Mouse (Mus musculus) stomach, embryonic 16.5 days (tissue): ENCODE measurements at regions not wholly inside any gene's neighbourhood (a gene's known extent, or its start where the extent isn't known, plus 50 kb on each side); places are given as distances from the start of the nearest gene placed in this dataset.
A peak's percentile ranks its signal among the peaks of the same experiment; 100 is the strongest.

Experiments used
- ATAC-seq: fragments of 200-750 bp; cut with Nextera tagmentation; 2 replicates; pipeline ENCODE4 v1.8.0; 2017; ENCODE audit warnings: moderate number of reproducible peaks, moderate TSS enrichment; ENCODE audit not compliant: insufficient read depth, low FRiP score
- H3K27ac ChIP-seq: fragments of 300-500 bp; sonication (generic); 2 replicates; pipeline ENCODE4 v1.5.1; 2014; ENCODE audit warnings: low read length
- H3K27me3 ChIP-seq: fragments of 300-500 bp; sonication (generic); 2 replicates; pipeline ENCODE4 v1.6.1; 2014; ENCODE audit warnings: low read length, control low read depth, mixed read lengths; ENCODE audit not compliant: control insufficient read depth, insufficient read depth
- H3K36me3 ChIP-seq: fragments of 300-500 bp; sonication (generic); 2 replicates; pipeline ENCODE4 v1.6.1; 2014; ENCODE audit warnings: low read length; ENCODE audit not compliant: control insufficient read depth, insufficient read depth
- H3K4me1 ChIP-seq: fragments of 300-500 bp; sonication (generic); 2 replicates; pipeline ENCODE4 v1.6.1; 2014; ENCODE audit warnings: low read length, control low read depth, mixed read lengths; ENCODE audit not compliant: control insufficient read depth, insufficient read depth
- H3K4me2 ChIP-seq: fragments of 300-500 bp; sonication (generic); 2 replicates; pipeline ENCODE4 v1.6.1; 2014; ENCODE audit warnings: low read depth, low read length, mixed read lengths
- H3K4me3 ChIP-seq: fragments of 300-500 bp; sonication (generic); replicated peaks from 2 replicates; pipeline ENCODE4 v1.5.1; 2014; ENCODE audit warnings: mild to moderate bottlenecking, low read length
- H3K9ac ChIP-seq: fragments of 300-500 bp; sonication (generic); 2 replicates; pipeline ENCODE4 v1.6.1; 2014; ENCODE audit warnings: low read length
- H3K9me3 ChIP-seq: fragments of 300-500 bp; sonication (generic); replicated peaks from 2 replicates; pipeline ENCODE4 v1.6.1; 2016; ENCODE audit warnings: low read length, control low read depth; ENCODE audit not compliant: control insufficient read depth
- WGBS: fragments of 180-500 bp; shearing (Covaris S2); extraction: QIAGEN DNeasy Blood & Tissue Kit; methylation state at CpG from one replicate; pipeline ENCODE4 v1.1.7; 2014; 5-methylcytosine and 5-hydroxymethylcytosine counted together

GRCm38 (mm10) chr3:50813760-50814400, 370.5 kb upstream of the Slc7a11 start:
- ATAC-seq = no peak
- 84% methylated on average over 5 of the region's 5 CpGs for WGBS
- Histone ChIP-seq H3K4me3 (no peak overlapping the region), H3K9me3 (no peaks in the 10 kb centered on the region), H3K4me2 (no peak overlapping the region), H3K4me1 (no peaks in the 10 kb centered on the region), H3K36me3 (no peaks in the 10 kb centered on the region), H3K27me3 (no peaks in the 10 kb centered on the region), H3K27ac (no peak overlapping the region), H3K9ac (no peak overlapping the region)

GRCm38 (mm10) chr3:50815716-50816115, 372.3 kb upstream of the Slc7a11 start:
- ATAC-seq = no peak
- H3K27me3 ChIP-seq = no peaks in the 10 kb centered on the region
- H3K4me3 ChIP-seq = no peak overlapping the region
- H3K27ac ChIP-seq = no peak overlapping the region
- H3K9ac ChIP-seq = no peak overlapping the region
- no peaks in the 10 kb centered on the region for H3K36me3 ChIP-seq
- H3K9me3 ChIP-seq = no peaks in the 10 kb centered on the region
- no peak overlapping the region for H3K4me2 ChIP-seq
- H3K4me1 ChIP-seq = no peaks in the 10 kb centered on the region
- 80% methylated on average over 10 of the region's 10 CpGs for WGBS

- no peaks in the 10 kb centered on the region for H3K4me1 ChIP-seq
- no peaks in the 10 kb centered on the region for H3K36me3 ChIP-seq
- peak overlapping the region; percentile 23; the same call in 1 of the 2 replicates for H3K27ac ChIP-seq
- no peaks in the 10 kb centered on the region for H3K27me3 ChIP-seq
- H3K4me2 ChIP-seq = no peak overlapping the region
- no peak overlapping the region for H3K4me3 ChIP-seq
- no peak for ATAC-seq
- 60% methylated on average over 8 of the region's 8 CpGs for WGBS
- H3K9me3 ChIP-seq = no peaks in the 10 kb centered on the region
- H3K9ac ChIP-seq = no peak overlapping the region
These were observed 373.1 kb upstream of the Slc7a11 start for GRCm38 (mm10) chr3:50816479-50816878.

GRCm38 (mm10) chr3:50817361-50817760, 373.9 kb upstream of the Slc7a11 start:
- no peak for ATAC-seq
- H3K4me2 ChIP-seq = no peak overlapping the region
- H3K36me3 ChIP-seq = no peaks in the 10 kb centered on the region
- no peak overlapping the region for H3K4me3 ChIP-seq
- no peaks in the 10 kb centered on the region for H3K9me3 ChIP-seq
- WGBS = 79% methylated on average over 3 of the region's 3 CpGs
- H3K9ac ChIP-seq = no peak overlapping the region
- H3K27me3 ChIP-seq = no peaks in the 10 kb centered on the region
- H3K4me1 ChIP-seq = no peaks in the 10 kb centered on the region
- H3K27ac ChIP-seq = no peak overlapping the region

- Histone ChIP-seq H3K9me3 (no peaks in the 10 kb centered on the region), H3K27ac (no peak overlapping the region), H3K27me3 (no peaks in the 10 kb centered on the region), H3K4me1 (no peaks in the 10 kb centered on the region), H3K4me2 (no peak overlapping the region), H3K9ac (no peak overlapping the region), H3K36me3 (no peaks in the 10 kb centered on the region), H3K4me3 (no peak overlapping the region)
- ATAC-seq = no peak
- WGBS = 59% methylated on average over 1 of the region's 1 CpGs
These were observed 377.4 kb upstream of the Slc7a11 start for GRCm38 (mm10) chr3:50820776-50821175.

- Histone ChIP-seq H3K4me1 (no peaks in the 10 kb centered on the region), H3K4me2 (no peak overlapping the region), H3K9ac (no peak overlapping the region), H3K36me3 (no peaks in the 10 kb centered on the region), H3K27ac (no peak overlapping the region), H3K27me3 (no peaks in the 10 kb centered on the region), H3K9me3 (no peaks in the 10 kb centered on the region), H3K4me3 (no peak overlapping the region)
- ATAC-seq = no peak
- WGBS = 67% methylated on average over 5 of the region's 5 CpGs
These were observed 382.4 kb upstream of the Slc7a11 start for GRCm38 (mm10) chr3:50825534-50826423.

GRCm38 (mm10) chr3:50826424-50826819, 383.0 kb upstream of the Slc7a11 start:
- Histone ChIP-seq H3K36me3 (no peaks in the 10 kb centered on the region), H3K27ac (no peak overlapping the region), H3K4me2 (no peak overlapping the region), H3K9me3 (no peaks in the 10 kb centered on the region), H3K9ac (no peak overlapping the region), H3K27me3 (no peaks in the 10 kb centered on the region), H3K4me1 (no peaks in the 10 kb centered on the region), H3K4me3 (no peak overlapping the region)
- ATAC-seq = no peak
- 67% methylated on average over 2 of the region's 2 CpGs for WGBS

- Histone ChIP-seq H3K9ac (no peak overlapping the region), H3K36me3 (no peaks in the 10 kb centered on the region), H3K4me1 (no peaks in the 10 kb centered on the region), H3K4me2 (no peak overlapping the region), H3K27ac (no peak overlapping the region), H3K27me3 (no peaks in the 10 kb centered on the region), H3K9me3 (no peaks in the 10 kb centered on the region), H3K4me3 (no peak overlapping the region)
- WGBS = 76% methylated on average over 3 of the region's 3 CpGs
- no peak for ATAC-seq
These were observed 385.8 kb upstream of the Slc7a11 start for GRCm38 (mm10) chr3:50829211-50829610.

GRCm38 (mm10) chr3:50830446-50830845, 387.0 kb upstream of the Slc7a11 start:
- H3K4me2 ChIP-seq = no peak overlapping the region
- H3K27ac ChIP-seq = no peak overlapping the region
- no peaks in the 10 kb centered on the region for H3K9me3 ChIP-seq
- 77% methylated on average over 6 of the region's 6 CpGs for WGBS
- H3K4me3 ChIP-seq = no peak overlapping the region
- no peaks in the 10 kb centered on the region for H3K4me1 ChIP-seq
- no peaks in the 10 kb centered on the region for H3K36me3 ChIP-seq
- no peak for ATAC-seq
- no peaks in the 10 kb centered on the region for H3K27me3 ChIP-seq
- H3K9ac ChIP-seq = no peak overlapping the region
